Mouse (Mus musculus) testis, adult 2 months (tissue): ENCODE data around the gene Ehmt2. TPM values are rescaled to one million over a fixed set of nuclear protein-coding genes. Genes with fewer than 3 reads are reported as not detected.

ENCODE experiments used
- H3K27ac ChIP-seq: fragments of 200-500 bp; 2 replicates; pipeline ENCODE4 v1.5.1; 2012; ENCODE audit warnings: low read depth, low read length; ENCODE audit not compliant: control insufficient read depth, insufficient read depth
- H3K27me3 ChIP-seq: fragments of 200-500 bp; 2 replicates; pipeline ENCODE4 v1.6.1; 2012; ENCODE audit warnings: mild to moderate bottlenecking, low read length, moderate library complexity; ENCODE audit not compliant: control insufficient read depth, insufficient read depth
- H3K36me3 ChIP-seq: fragments of 200-500 bp; 2 replicates; pipeline ENCODE4 v1.6.1; 2012; ENCODE audit warnings: mild to moderate bottlenecking, low read length; ENCODE audit not compliant: control insufficient read depth, insufficient read depth
- H3K4me1 ChIP-seq: fragments of 200-500 bp; 2 replicates; pipeline ENCODE4 v1.6.1; 2012; ENCODE audit warnings: low read length; ENCODE audit not compliant: control insufficient read depth, insufficient read depth
- H3K4me3 ChIP-seq: fragments of 200-500 bp; 2 replicates; pipeline ENCODE4 v1.5.1; 2012; ENCODE audit warnings: low read depth, mild to moderate bottlenecking, low read length, moderate library complexity, mixed read lengths; ENCODE audit not compliant: control insufficient read depth
- CTCF ChIP-seq: fragments of 200-500 bp; IDR thresholded peaks from 2 replicates; pipeline ENCODE4 v1.5.1; 2012; ENCODE audit warnings: low read depth, mild to moderate bottlenecking, inconsistent platforms, low read length, moderate library complexity; ENCODE audit not compliant: control insufficient read depth, insufficient read depth, insufficient replicate concordance
- POLR2A ChIP-seq: fragments of 200-500 bp; IDR thresholded peaks from 2 replicates; pipeline ENCODE4 v1.6.1; 2012; ENCODE audit warnings: low read depth, mild to moderate bottlenecking, inconsistent platforms, low read length, moderate library complexity; ENCODE audit not compliant: control insufficient read depth
- polyA plus RNA-seq: library from polyadenylated mRNA; depleted of rRNA; stranded (reverse); fragments of >200 nt; gene quantifications from 2 replicates; pipeline ENCODE4 v1.2.3, GENCODE M21; 2012

Ehmt2 gene
- polyA plus RNA-seq, 1 experiment: 344 TPM

DNA sequence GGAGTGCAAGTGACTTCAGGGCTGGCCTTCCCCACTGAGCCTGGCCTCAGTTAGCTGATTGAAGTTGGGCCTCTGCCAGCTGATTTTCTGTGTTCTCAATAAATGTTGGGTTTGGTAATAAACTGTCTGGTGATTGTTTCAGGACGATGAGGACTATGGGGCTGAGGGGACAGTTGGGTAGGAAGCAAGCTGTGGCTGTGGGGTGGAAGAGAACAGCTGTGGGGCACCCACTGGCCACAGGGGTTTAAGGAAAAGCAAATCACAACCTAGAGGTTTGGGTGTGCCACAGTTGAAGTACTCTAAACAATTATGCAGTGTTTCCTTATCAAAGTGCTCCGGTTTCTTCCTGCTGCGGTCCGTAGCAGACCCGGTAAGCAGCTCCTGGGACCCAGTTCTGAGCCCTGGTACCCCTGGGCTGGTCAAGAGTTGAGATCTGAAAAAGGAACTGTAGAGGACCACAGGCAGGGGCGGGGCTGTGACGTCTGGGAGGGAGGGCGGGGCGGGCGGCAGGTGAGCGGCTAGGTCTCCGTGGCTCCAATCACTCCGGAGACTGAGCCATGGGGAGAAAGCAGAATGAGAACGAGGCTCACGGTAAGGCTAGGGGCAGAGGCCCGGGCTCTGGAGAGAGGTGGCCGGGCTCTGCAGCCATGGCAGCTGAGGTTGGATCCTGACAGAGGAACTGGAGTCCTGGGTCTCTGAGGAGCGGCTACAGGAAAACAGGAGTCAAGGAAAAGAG lies 15.8 kb downstream of the Ehmt2 start, which contains the start of gene Slc44a4:
Gene Slc44a4 (plus strand): TSS at position 537 of the 736 bp plus-strand sequence.
- TF ChIP-seq POLR2A: no peak
- H3K36me3 ChIP-seq: no peaks in the 10 kb centered on the region; the same call in 1 of the 2 replicates
- peaks cover 13% of the 10 kb centered on the region for H3K4me1 ChIP-seq
- no peak within 1 kb of the TSS for H3K27ac ChIP-seq
- no peaks in the 10 kb centered on the region for H3K27me3 ChIP-seq
- no peak within 1 kb of the TSS for H3K4me3 ChIP-seq

GRCm38 (mm10) chr17:34915410-34915831 lies 17.2 kb downstream of the Ehmt2 start:
- Histone ChIP-seq H3K27ac (no peak overlapping the region), H3K36me3 (no peaks in the 10 kb centered on the region; the same call in 1 of the 2 replicates), H3K4me3 (no peak overlapping the region), H3K27me3 (no peaks in the 10 kb centered on the region), H3K4me1 (peaks cover 13% of the 10 kb centered on the region)
- TF ChIP-seq CTCF (no peak), POLR2A (no peak)

GRCm38 (mm10) chr17:34916316-34916715 lies 18.0 kb downstream of the Ehmt2 start:
- Histone ChIP-seq H3K36me3 (no peaks in the 10 kb centered on the region), H3K27ac (no peak overlapping the region), H3K4me3 (no peak overlapping the region), H3K4me1 (peaks cover 13% of the 10 kb centered on the region), H3K27me3 (no peaks in the 10 kb centered on the region)
- no peak for TF ChIP-seq POLR2A
- TF ChIP-seq CTCF: no peak

GRCm38 (mm10) chr17:34917188-34917587 lies 18.9 kb downstream of the Ehmt2 start:
- Histone ChIP-seq H3K4me1 (peaks cover 13% of the 10 kb centered on the region), H3K36me3 (no peaks in the 10 kb centered on the region), H3K4me3 (no peak overlapping the region), H3K27me3 (no peaks in the 10 kb centered on the region), H3K27ac (no peak overlapping the region)
- TF ChIP-seq CTCF (no peak), POLR2A (no peak)

GRCm38 (mm10) chr17:34922939-34923338 lies 24.7 kb downstream of the Ehmt2 start:
- TF ChIP-seq POLR2A: no peak
- TF ChIP-seq CTCF: no peak
- no peak overlapping the region for H3K4me3 ChIP-seq
- no peak overlapping the region for H3K27ac ChIP-seq
- no peaks in the 10 kb centered on the region for H3K27me3 ChIP-seq
- H3K36me3 ChIP-seq: no peaks in the 10 kb centered on the region
- no peaks in the 10 kb centered on the region; the same call in 1 of the 2 replicates for H3K4me1 ChIP-seq

DNA sequence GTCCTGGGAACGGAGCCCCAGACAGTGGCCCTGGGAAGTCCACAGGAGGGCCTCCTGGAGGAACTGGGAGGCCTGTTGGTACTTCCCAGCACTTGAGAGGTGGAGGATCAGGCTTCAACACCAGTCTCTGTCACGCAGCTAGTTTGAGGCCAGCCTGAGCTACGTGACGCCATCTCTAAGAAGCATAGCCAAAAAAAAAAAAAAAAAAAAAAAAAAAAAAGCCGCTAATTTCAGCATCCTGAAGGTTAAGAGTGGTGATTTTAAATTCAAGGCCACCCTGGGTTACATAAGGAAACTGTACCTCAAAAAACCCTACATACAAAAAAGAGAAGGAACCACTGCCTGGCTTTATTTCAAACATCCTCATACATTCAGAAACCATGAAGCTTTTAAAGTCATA lies 26.0 kb downstream of the Ehmt2 start:
- no peaks in the 10 kb centered on the region for H3K27me3 ChIP-seq
- TF ChIP-seq CTCF (no peak), POLR2A (no peak)
- H3K4me1 ChIP-seq: no peaks in the 10 kb centered on the region; the same call in 1 of the 2 replicates
- H3K36me3 ChIP-seq: no peaks in the 10 kb centered on the region
- no peak overlapping the region for H3K27ac ChIP-seq
- H3K4me3 ChIP-seq: no peak overlapping the region

GRCm38 (mm10) chr17:34927306-34928019 lies 29.2 kb downstream of the Ehmt2 start:
- Histone ChIP-seq H3K36me3 (no peaks in the 10 kb centered on the region), H3K4me3 (no peak overlapping the region), H3K27me3 (no peaks in the 10 kb centered on the region), H3K4me1 (peaks cover 13% of the 10 kb centered on the region), H3K27ac (no peak overlapping the region)
- no peak for TF ChIP-seq POLR2A
- no peak for TF ChIP-seq CTCF
